Mouse (Mus musculus) embryonic facial prominence, embryonic 12.5 days (tissue): Measurements from ENCODE around the gene Meig1. TPM values are rescaled to one million over a fixed set of nuclear protein-coding genes. Genes with fewer than 3 reads are reported as not detected.

Source experiments
- ATAC-seq: fragments of 200-750 bp; cut with Nextera tagmentation; 2 replicates; pipeline ENCODE4 v1.8.0; 2017; ENCODE audit not compliant: insufficient number of reproducible peaks, insufficient read depth, low FRiP score, low TSS enrichment
- H3K27ac ChIP-seq: fragments of 300-500 bp; sonication (generic); 2 replicates; pipeline ENCODE4 v1.5.1; 2016; ENCODE audit warnings: mild to moderate bottlenecking
- H3K27me3 ChIP-seq: fragments of 300-500 bp; sonication (generic); 2 replicates; pipeline ENCODE4 v1.6.1; 2016; ENCODE audit warnings: mild to moderate bottlenecking, moderate library complexity
- H3K36me3 ChIP-seq: fragments of 300-500 bp; sonication (generic); 2 replicates; pipeline ENCODE4 v1.6.1; 2016; ENCODE audit warnings: mild to moderate bottlenecking
- H3K4me1 ChIP-seq: fragments of 300-500 bp; sonication (generic); 2 replicates; pipeline ENCODE4 v1.6.1; 2016
- H3K4me2 ChIP-seq: fragments of 300-500 bp; sonication (generic); replicated peaks from 2 replicates; pipeline ENCODE4 v1.6.1; 2016; ENCODE audit warnings: mild to moderate bottlenecking, moderate library complexity
- H3K4me3 ChIP-seq: fragments of 300-500 bp; sonication (generic); 2 replicates; pipeline ENCODE4 v1.5.1; 2016; ENCODE audit warnings: mild to moderate bottlenecking
- H3K9ac ChIP-seq: fragments of 300-500 bp; sonication (generic); 2 replicates; pipeline ENCODE4 v1.6.1; 2016; ENCODE audit warnings: mild to moderate bottlenecking, moderate library complexity
- H3K9me3 ChIP-seq: fragments of 300-500 bp; sonication (generic); 2 replicates; pipeline ENCODE4 v1.6.1; 2016; ENCODE audit warnings: mild to moderate bottlenecking, moderate library complexity
- WGBS: fragments of 180-500 bp; shearing (Covaris S2); methylation state at CpG from one replicate; pipeline ENCODE4 v1.1.7; 2016; 5-methylcytosine and 5-hydroxymethylcytosine counted together
- polyA plus RNA-seq: library from polyadenylated mRNA; unstranded; fragments of >200 nt; fragmentation: Nextera tagmentation; extraction: Ambion mirVana; gene quantifications from 2 replicates; pipeline ENCODE4 v1.2.1, GENCODE M21; 2016

Gene Meig1
- polyA plus RNA-seq: 1.3 TPM in 1 of 2 replicates, not detected in the other

GRCm38 (mm10) chr2:3422548-3422947 lies at the start of gene Meig1:
Meig1 (minus strand) TSS chr2:3422648.
- Histone ChIP-seq H3K9me3 (no peaks in the 10 kb centered on the region), H3K9ac (no peak within 1 kb of the TSS), H3K4me1 (peaks cover 10% of the 10 kb centered on the region; the same call in 1 of the 2 replicates), H3K36me3 (no peaks in the 10 kb centered on the region), H3K27ac (no peak within 1 kb of the TSS), H3K4me2 (peak within 1 kb of the TSS; percentile 85; the same call in 1 of the 2 replicates), H3K4me3 (no peak within 1 kb of the TSS), H3K27me3 (peaks cover 7% of the 10 kb centered on the region; the same call in 1 of the 2 replicates)
- WGBS: 69% methylated on average over 3 of the region's 3 CpGs
- ATAC-seq: no peak

GRCm38 (mm10) chr2:3456590-3456989 lies 34.1 kb upstream of the Meig1 start:
- 78% methylated on average over 4 of the region's 4 CpGs for WGBS

GRCm38 (mm10) chr2:3453096-3453495 lies 30.6 kb upstream of the Meig1 start:
- peaks cover 35% of the 10 kb centered on the region for H3K36me3 ChIP-seq

More at GRCm38 (mm10) chr2:3456590-3456989, 34.1 kb upstream of the Meig1 start:
- Histone ChIP-seq H3K27ac (no peak overlapping the region), H3K4me2 (no peak overlapping the region), H3K9ac (no peak overlapping the region), H3K27me3 (no peaks in the 10 kb centered on the region), H3K4me3 (no peak overlapping the region), H3K36me3 (peaks cover 40% of the 10 kb centered on the region), H3K9me3 (no peaks in the 10 kb centered on the region), H3K4me1 (no peaks in the 10 kb centered on the region)
- ATAC-seq: no peak

GRCm38 (mm10) chr2:3449431-3449830 lies 27.0 kb upstream of the Meig1 start:
- Histone ChIP-seq H3K4me1 (no peaks in the 10 kb centered on the region), H3K36me3 (peaks cover 17% of the 10 kb centered on the region), H3K27me3 (no peaks in the 10 kb centered on the region), H3K4me2 (no peak overlapping the region), H3K27ac (no peak overlapping the region), H3K4me3 (no peak overlapping the region), H3K9ac (no peak overlapping the region), H3K9me3 (no peaks in the 10 kb centered on the region)
- ATAC-seq: no peak
- WGBS: 83% methylated on average over 2 of the region's 2 CpGs

More at GRCm38 (mm10) chr2:3453096-3453495, 30.6 kb upstream of the Meig1 start:
- Histone ChIP-seq H3K27ac (no peak overlapping the region), H3K27me3 (no peaks in the 10 kb centered on the region), H3K4me2 (no peak overlapping the region), H3K4me1 (no peaks in the 10 kb centered on the region), H3K4me3 (no peak overlapping the region), H3K9me3 (no peaks in the 10 kb centered on the region), H3K9ac (no peak overlapping the region)
- ATAC-seq: no peak
- 93% methylated on average over 3 of the region's 3 CpGs for WGBS

DNA sequence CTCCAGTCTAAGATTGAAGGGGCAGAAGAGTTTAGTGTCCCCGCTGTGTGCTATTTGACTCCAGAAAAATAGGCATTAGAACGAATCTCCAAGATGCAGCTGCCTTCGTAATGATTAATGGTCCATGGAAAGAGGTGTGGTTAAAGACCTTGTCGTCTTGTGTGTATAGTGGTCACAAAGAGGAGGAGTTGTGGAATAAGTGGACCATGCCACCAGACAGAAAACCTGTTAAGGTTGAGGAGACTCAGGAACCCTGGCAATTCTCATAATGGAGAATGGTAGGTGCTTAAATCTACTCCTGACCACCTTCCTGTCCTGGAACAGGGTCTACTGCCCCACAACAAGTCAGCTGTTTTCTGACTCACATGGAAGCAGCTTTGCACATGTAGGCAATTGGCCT lies 23.5 kb upstream of the Meig1 start:
- Histone ChIP-seq H3K4me1 (no peaks in the 10 kb centered on the region), H3K36me3 (peaks cover 5% of the 10 kb centered on the region), H3K4me2 (no peak overlapping the region), H3K9ac (no peak overlapping the region), H3K27me3 (no peaks in the 10 kb centered on the region), H3K27ac (no peak overlapping the region), H3K4me3 (no peak overlapping the region), H3K9me3 (no peaks in the 10 kb centered on the region)
- no peak for ATAC-seq
- WGBS: 92% methylated on average over 4 of the region's 4 CpGs

DNA sequence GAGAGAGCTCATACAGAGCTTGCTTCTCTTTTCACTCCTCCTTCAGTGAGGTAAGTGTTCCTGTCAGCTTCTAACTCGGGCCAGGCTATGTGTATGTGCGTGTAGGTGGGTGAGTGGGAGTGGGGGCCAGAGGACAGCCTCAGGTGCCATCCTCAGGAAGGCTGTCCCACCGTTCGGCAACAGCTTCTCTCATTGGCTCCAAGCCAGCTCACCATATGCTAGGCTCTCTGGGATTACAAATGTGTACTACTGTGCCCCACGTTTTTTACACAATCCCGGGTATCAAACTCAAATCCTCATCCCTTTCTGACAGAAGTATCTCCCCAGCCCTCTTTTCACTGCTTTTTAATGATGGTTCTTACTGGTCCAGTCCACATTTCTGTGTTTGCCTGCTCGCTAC lies 21.8 kb upstream of the Meig1 start:
- H3K9ac ChIP-seq: no peak overlapping the region
- H3K36me3 ChIP-seq: peaks cover 5% of the 10 kb centered on the region; the same call in 1 of the 2 replicates
- ATAC-seq: no peak
- no peak overlapping the region for H3K4me3 ChIP-seq
- H3K4me1 ChIP-seq: no peaks in the 10 kb centered on the region
- no peak overlapping the region for H3K27ac ChIP-seq
- WGBS: 82% methylated on average over 7 of the region's 7 CpGs
- H3K4me2 ChIP-seq: no peak overlapping the region
- no peaks in the 10 kb centered on the region for H3K27me3 ChIP-seq
- no peaks in the 10 kb centered on the region for H3K9me3 ChIP-seq

GRCm38 (mm10) chr2:3437956-3438355 lies 15.5 kb upstream of the Meig1 start:
- Histone ChIP-seq H3K36me3 (no peaks in the 10 kb centered on the region), H3K9ac (no peak overlapping the region), H3K27ac (no peak overlapping the region), H3K4me3 (no peak overlapping the region), H3K27me3 (no peaks in the 10 kb centered on the region), H3K4me1 (no peaks in the 10 kb centered on the region), H3K4me2 (no peak overlapping the region), H3K9me3 (no peaks in the 10 kb centered on the region)
- no peak for ATAC-seq
- 46% methylated on average over 7 of the region's 7 CpGs for WGBS

GRCm38 (mm10) chr2:3435369-3436061 lies 13.1 kb upstream of the Meig1 start:
- WGBS: 88% methylated on average over 6 of the region's 6 CpGs
- no peak overlapping the region for H3K4me3 ChIP-seq
- H3K27ac ChIP-seq: no peak overlapping the region
- no peak for ATAC-seq
- no peak overlapping the region for H3K9ac ChIP-seq
- H3K4me1 ChIP-seq: no peaks in the 10 kb centered on the region
- H3K9me3 ChIP-seq: no peaks in the 10 kb centered on the region
- H3K4me2 ChIP-seq: no peak overlapping the region
- no peaks in the 10 kb centered on the region for H3K36me3 ChIP-seq
- no peaks in the 10 kb centered on the region for H3K27me3 ChIP-seq

- Histone ChIP-seq H3K36me3 (no peaks in the 10 kb centered on the region), H3K4me2 (no peak overlapping the region), H3K4me1 (no peaks in the 10 kb centered on the region), H3K27ac (no peak overlapping the region), H3K4me3 (no peak overlapping the region), H3K9me3 (no peaks in the 10 kb centered on the region), H3K9ac (no peak overlapping the region), H3K27me3 (no peaks in the 10 kb centered on the region)
- no peak for ATAC-seq
- 74% methylated on average over 9 of the region's 9 CpGs for WGBS
Measured at GRCm38 (mm10) chr2:3430956-3431355, 8.5 kb upstream of the Meig1 start.

GRCm38 (mm10) chr2:3424579-3424910 lies 2.1 kb upstream of the Meig1 start:
- ATAC-seq: no peak
- peak overlapping the region; percentile 85 for H3K4me2 ChIP-seq
- H3K4me1 ChIP-seq: peaks cover 10% of the 10 kb centered on the region; the same call in 1 of the 2 replicates
- H3K9me3 ChIP-seq: no peaks in the 10 kb centered on the region
- no peaks in the 10 kb centered on the region for H3K36me3 ChIP-seq
- H3K4me3 ChIP-seq: peak overlapping the region; percentile 54
- no peaks in the 10 kb centered on the region for H3K27me3 ChIP-seq
- 8% methylated on average over 9 of the region's 10 CpGs for WGBS
- H3K27ac ChIP-seq: no peak overlapping the region
- peak overlapping the region; percentile 42 for H3K9ac ChIP-seq

GRCm38 (mm10) chr2:3423841-3424578 lies 1.6 kb upstream of the Meig1 start, which contains the start of gene Dclre1c:
Dclre1c (plus strand) TSS chr2:3424131.
- Histone ChIP-seq H3K27me3 (no peaks in the 10 kb centered on the region), H3K4me1 (peaks cover 10% of the 10 kb centered on the region; the same call in 1 of the 2 replicates), H3K36me3 (no peaks in the 10 kb centered on the region), H3K9ac (peak within 1 kb of the TSS; percentile 42), H3K9me3 (no peaks in the 10 kb centered on the region), H3K4me2 (peak within 1 kb of the TSS; percentile 85), H3K4me3 (peak within 1 kb of the TSS; percentile 54), H3K27ac (no peak within 1 kb of the TSS)
- peak; percentile 96 for ATAC-seq
- 1% methylated on average over 29 of the region's 29 CpGs for WGBS

DNA sequence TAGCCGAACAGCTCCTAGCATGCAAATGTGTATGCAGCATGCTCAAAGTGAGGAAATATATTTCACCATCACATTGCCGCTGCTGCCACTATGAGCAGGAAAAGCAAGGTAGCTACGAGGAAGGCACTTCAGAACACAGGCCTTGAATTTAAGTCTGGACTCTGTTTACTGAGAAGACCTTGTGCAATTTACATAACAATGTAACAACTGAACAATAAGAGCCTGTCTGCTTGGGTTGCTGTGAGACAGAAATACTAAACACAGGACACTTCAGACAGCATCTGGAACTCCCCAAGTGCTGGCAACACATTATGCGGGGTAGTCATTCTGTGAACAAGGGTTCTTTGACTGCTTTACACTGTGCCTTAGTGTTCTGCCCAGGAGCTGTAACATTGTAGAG lies 2.3 kb downstream of the Meig1 start:
- 51% methylated on average over 4 of the region's 4 CpGs for WGBS
- no peak for ATAC-seq
- Histone ChIP-seq H3K36me3 (no peaks in the 10 kb centered on the region), H3K27me3 (peaks cover 7% of the 10 kb centered on the region; the same call in 1 of the 2 replicates), H3K4me1 (peaks cover 10% of the 10 kb centered on the region; the same call in 1 of the 2 replicates), H3K4me2 (no peak overlapping the region), H3K4me3 (no peak overlapping the region), H3K9ac (no peak overlapping the region), H3K9me3 (no peaks in the 10 kb centered on the region), H3K27ac (no peak overlapping the region)
